Mouse (Mus musculus) left cerebral cortex, postnatal 10 days (tissue): ENCODE measurements at regions not wholly inside any gene's neighbourhood (a gene's known extent, or its start where the extent isn't known, plus 50 kb on each side); places are given as distances from the start of the nearest gene placed in this dataset.
A peak's percentile ranks its signal among the peaks of the same experiment; 100 is the strongest.
"Not testable (repeated sequence)": the region's sequence is repeated elsewhere in the genome, so short reads cannot be mapped to it uniquely, and the experiment has no call there.

Experiments used
- DNase-seq, 2 experiments: peaks; one replicate each; pipeline ENCODE4 v3.0.0; 2021 to 2022; ENCODE audit warnings: low spot score in 2 of 2, mixed read lengths in 1 of 2; ENCODE audit errors: extremely low spot score in 1 of 2
- intact Hi-C: fragments of 180-260 bp; cut with DNase I; formaldehyde crosslinking; loops from one replicate; pipeline ENCODE4 v1.15.1; 2025

- no peak for DNase-seq
- intact Hi-C loops: no loop called here
Observed at GRCm38 (mm10) chrX:103250961-103251360, 64.5 kb upstream of the Nap1l2 start.

GRCm38 (mm10) chrX:103251478-103251877 lies 65.0 kb upstream of the Nap1l2 start:
- intact Hi-C loops, DNase-seq: not testable (repeated sequence)

- DNase-seq, intact Hi-C loops: not testable (repeated sequence)
Observed at GRCm38 (mm10) chrX:103252056-103252850, 65.8 kb upstream of the Nap1l2 start.

- DNase-seq: no peak
- intact Hi-C loops: no loop called here
Observed at GRCm38 (mm10) chrX:103252881-103253280, 66.4 kb upstream of the Nap1l2 start.

GRCm38 (mm10) chrX:103254867-103255266 lies 66.3 kb upstream of the Cdx4 start:
- DNase-seq: no peak
- intact Hi-C loops: loop anchor here (5.0 kb wide), 1 partner anchor 182 kb away; no protein-coding TSS in a partner anchor

GRCm38 (mm10) chrX:103259882-103260281 lies 61.3 kb upstream of the Cdx4 start:
- intact Hi-C loops: loop anchor here (5.0 kb wide), 2 partner anchors 112 to 177 kb away; no protein-coding TSS in a partner anchor
- DNase-seq: peak in 1 of 2 experiments; percentile 28
